Comparison of ENCODE assay signal across 18 mouse cellular contexts in genomic region chr5:131614238-131614637, GRCm38 (mm10).
DNase-seq lines count a peak whose midpoint lies in the region; ATAC-seq and TF ChIP-seq lines count a peak whose summit lies in the region.
"Had no signal": no experiment of that assay in that cellular context is flagged by ENCODE, and none has a peak within 500 bp of the region (broad histone marks: within the 10 kb centered on the region; RNA-seq: fewer than 3 reads in every experiment).

No protein-coding gene starts in this region.

- H3K4me1 ChIP-seq in midbrain, embryonic 13.5 days (replicated peaks), result peaks cover 41% of the 10 kb centered on the region
- peaks cover 7% of the 10 kb centered on the region for H3K4me1 ChIP-seq in midbrain, embryonic 11.5 days (ENCODE audit: control insufficient read depth, insufficient read depth, low read length)
- peaks cover 13% of the 10 kb centered on the region for H3K4me1 ChIP-seq in limb, embryonic 15.5 days

- WGBS in midbrain, embryonic 13.5 days, result 88% methylated on average over 2 of the region's 2 CpGs
- WGBS in midbrain, embryonic 11.5 days, result 94% methylated on average over 2 of the region's 2 CpGs
- 81% methylated on average over 2 of the region's 2 CpGs for WGBS in limb, embryonic 15.5 days

- H3K27me3 ChIP-seq in midbrain, embryonic 13.5 days, result peaks cover 49% of the 10 kb centered on the region
- H3K27me3 ChIP-seq in midbrain, embryonic 11.5 days (ENCODE audit: control insufficient read depth, insufficient read depth, low read length), result peaks cover 45% of the 10 kb centered on the region
- peaks cover 3% of the 10 kb centered on the region; the same call in 1 of the 2 replicates for H3K27me3 ChIP-seq in limb, embryonic 15.5 days

- H3K27ac ChIP-seq in gastrocnemius, adult 2 months, result no peak overlapping the region
- H3K27ac ChIP-seq in midbrain, embryonic 13.5 days, result no peak overlapping the region
- no peak overlapping the region for H3K27ac ChIP-seq in midbrain, embryonic 11.5 days (ENCODE audit: low read depth, low read length)
- no peak overlapping the region for H3K27ac ChIP-seq in limb, embryonic 15.5 days
- H3K27ac ChIP-seq: heart, embryonic 15.5 days had no signal

- no peak overlapping the region for H3K9ac ChIP-seq in midbrain, embryonic 13.5 days (replicated peaks)
- no peak overlapping the region for H3K9ac ChIP-seq in midbrain, embryonic 11.5 days (ENCODE audit: low read length)
- H3K9ac ChIP-seq in limb, embryonic 15.5 days, result no peak overlapping the region
- H3K9ac ChIP-seq: heart, embryonic 15.5 days; lung, embryonic 14.5 days had no signal

- peak overlapping the region; percentile 1; the same call in 1 of the 2 replicates for H3K4me3 ChIP-seq in gastrocnemius, adult 2 months
- H3K4me3 ChIP-seq in midbrain, embryonic 13.5 days (replicated peaks), result peak overlapping the region; percentile 38
- no peak overlapping the region for H3K4me3 ChIP-seq in midbrain, embryonic 11.5 days (ENCODE audit: low read depth, low read length)
- H3K4me3 ChIP-seq in limb, embryonic 15.5 days, result no peak overlapping the region
- H3K4me3 ChIP-seq: heart, embryonic 15.5 days had no signal

- no peaks in the 10 kb centered on the region for H3K36me3 ChIP-seq in midbrain, embryonic 13.5 days
- H3K36me3 ChIP-seq in midbrain, embryonic 11.5 days (ENCODE audit: control insufficient read depth, insufficient read depth, low read length), result no peaks in the 10 kb centered on the region
- no peaks in the 10 kb centered on the region for H3K36me3 ChIP-seq in limb, embryonic 15.5 days
- H3K36me3 ChIP-seq: heart, embryonic 15.5 days had no signal

- no peaks in the 10 kb centered on the region for H3K9me3 ChIP-seq in midbrain, embryonic 13.5 days
- H3K9me3 ChIP-seq in midbrain, embryonic 11.5 days (ENCODE audit: control insufficient read depth, low read length), result no peaks in the 10 kb centered on the region
- H3K9me3 ChIP-seq in limb, embryonic 15.5 days, result no peaks in the 10 kb centered on the region
- H3K9me3 ChIP-seq: heart, embryonic 15.5 days had no signal

- DNase-seq in gastrocnemius, adult 2 months, result no peak
- no peak for DNase-seq in gastrocnemius, adult 18-20 months (ENCODE audit: low spot score)
- no peak for DNase-seq in midbrain, embryonic 11.5 days (ENCODE audit: low spot score, missing footprints)
- no peak for DNase-seq in thymus, postnatal 25 days
- DNase-seq in gastrocnemius, postnatal 10 days, result no peak
- no peak for DNase-seq in cerebellum, adult 9-11 months
- DNase-seq: adrenal gland, adult 2 months; cerebellum, postnatal 14 days; gastrocnemius, postnatal 36 days; kidney, postnatal 14 days; liver; lung, embryonic 14.5 days; retina, postnatal 1 day; spleen, adult 18-20 months; thymus, postnatal 36 days had no signal

- H3K4me2 ChIP-seq in midbrain, embryonic 13.5 days (replicated peaks), result peak overlapping the region; percentile 62
- H3K4me2 ChIP-seq in midbrain, embryonic 11.5 days, result no peak overlapping the region
- H3K4me2 ChIP-seq in limb, embryonic 15.5 days, result peak overlapping the region; percentile 8; the same call in 1 of the 2 replicates
- H3K4me2 ChIP-seq: heart, embryonic 15.5 days; lung, embryonic 14.5 days had no signal

- intact Hi-C loops in gastrocnemius, adult 2 months (cut with DNase I), result no loop called here

- no peak for TF ChIP-seq CTCF in gastrocnemius, adult 2 months (IDR thresholded peaks at IDR 0.05)

- no peak for ATAC-seq in midbrain, embryonic 13.5 days
- ATAC-seq in midbrain, embryonic 11.5 days (ENCODE audit: low FRiP score), result no peak
- ATAC-seq in limb, embryonic 15.5 days (ENCODE audit: insufficient number of reproducible peaks, low FRiP score, low TSS enrichment, low read depth), result no peak

Comparison
In these comparisons a context has a peak if more than half of its experiments do, and no peak if none do; other contexts are left out.
1. H3K4me3 ChIP-seq: peak in gastrocnemius, adult 2 months (single experiment) and midbrain, embryonic 13.5 days (single experiment); none in midbrain, embryonic 11.5 days (single experiment) and limb, embryonic 15.5 days (single experiment).